Mouse (Mus musculus) left cerebral cortex, adult 9 months (tissue): ENCODE data around the gene Golph3l.
A peak's percentile ranks its signal among the peaks of the same experiment; 100 is the strongest.

Experiments
- DNase-seq, 2 experiments: peaks; one replicate each; pipeline ENCODE4 v3.0.0; 2022; ENCODE audit warnings: low spot score in 2 of 2

Gene Golph3l

DNA sequence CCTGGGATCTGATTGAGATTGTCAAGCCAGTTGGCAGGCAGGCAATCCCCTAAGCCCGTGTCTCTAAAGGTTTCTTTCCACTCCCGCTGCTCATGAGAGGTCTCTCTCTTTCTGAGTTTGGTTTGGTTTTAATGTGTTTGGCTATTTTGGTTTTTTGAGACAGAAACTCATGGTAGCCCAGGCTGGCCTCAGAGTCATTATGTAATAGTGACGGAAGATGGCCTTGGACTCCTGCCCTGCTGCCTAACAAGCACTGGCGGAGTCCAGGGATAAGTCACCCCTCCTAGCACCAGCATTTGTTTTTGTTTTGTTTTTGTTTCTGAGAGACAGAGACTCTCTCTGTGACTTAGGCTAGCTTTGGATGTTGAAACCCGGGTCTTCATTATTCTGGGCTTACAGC is 66.7 kb downstream of the Golph3l start:
- DNase-seq, result no peak

DNA sequence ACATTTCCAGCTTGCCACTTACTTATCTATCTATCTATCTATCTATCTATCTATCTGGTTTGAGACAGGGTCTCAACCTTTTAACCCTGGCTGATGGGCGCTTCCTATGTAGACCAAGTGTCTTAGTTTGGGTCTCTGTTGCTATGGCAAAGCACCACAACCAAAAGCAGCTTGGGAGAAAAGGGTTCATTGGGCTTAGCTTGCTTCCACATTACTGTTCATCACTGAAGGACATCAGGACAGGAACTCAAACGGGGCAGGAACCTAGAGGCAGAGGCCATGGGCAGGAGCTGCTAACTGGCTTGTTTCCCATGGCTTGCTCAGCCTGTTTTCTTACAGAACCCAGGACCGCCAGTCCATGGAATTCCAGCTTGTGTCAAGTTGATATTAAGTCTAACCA is 68.4 kb downstream of the Golph3l start:
- no peak for DNase-seq

DNA sequence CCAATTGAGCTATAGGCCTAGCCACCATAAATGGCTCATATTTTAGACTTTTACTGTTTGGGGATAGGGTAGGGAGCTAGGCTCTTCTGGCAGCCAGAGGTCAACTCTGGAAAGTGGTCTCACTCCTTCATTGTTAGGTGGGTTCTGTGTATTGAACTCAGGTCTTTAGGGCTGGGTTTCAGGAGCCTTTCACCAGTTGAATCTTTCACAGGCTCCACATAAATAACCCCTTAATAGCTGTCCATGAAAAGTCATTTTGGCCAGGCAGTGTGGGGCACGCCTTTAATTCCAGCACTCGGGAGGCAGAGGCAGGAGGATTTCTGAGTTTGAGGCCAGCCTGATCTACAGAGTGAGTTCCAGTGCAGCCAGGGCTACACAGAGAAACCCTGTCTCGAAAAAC is 69.0 kb downstream of the Golph3l start:
- no peak for DNase-seq

DNA sequence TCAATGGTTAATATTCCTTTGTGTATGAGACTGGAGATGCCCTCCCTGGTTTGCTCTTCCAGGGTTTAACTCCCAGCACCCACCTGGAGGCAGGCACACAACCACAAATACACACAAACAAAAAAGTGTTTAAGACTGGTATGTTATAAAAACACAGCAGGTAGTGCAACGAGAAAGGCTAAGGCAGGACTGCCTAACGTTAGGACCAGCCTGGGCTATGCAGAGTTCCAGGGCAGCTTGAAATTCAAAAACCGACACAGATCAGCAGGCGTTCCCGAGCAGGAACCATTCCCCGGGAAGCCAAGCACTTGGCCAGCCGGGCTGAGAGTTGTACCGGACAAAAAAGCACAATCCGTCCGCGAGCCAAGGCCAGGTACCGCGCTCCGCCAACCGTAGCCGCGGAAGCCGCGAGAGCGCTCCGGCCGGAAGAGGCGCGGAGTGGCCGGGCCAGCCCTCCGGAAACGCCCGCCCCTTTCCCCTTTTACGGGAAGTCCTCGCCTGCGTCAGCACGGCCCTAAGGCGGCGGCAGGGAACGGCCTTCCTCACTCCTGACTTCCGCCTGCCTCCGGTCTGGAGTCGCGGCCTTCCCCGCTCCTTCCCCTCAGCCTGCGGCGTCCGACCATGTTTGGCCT is 69.6 kb downstream of the Golph3l start, which contains the start of gene Mcl1:
Gene Mcl1 (plus strand): TSS at position 553 of the 632 bp plus-strand sequence.
- DNase-seq, result peak; percentile 77 to 91

DNA sequence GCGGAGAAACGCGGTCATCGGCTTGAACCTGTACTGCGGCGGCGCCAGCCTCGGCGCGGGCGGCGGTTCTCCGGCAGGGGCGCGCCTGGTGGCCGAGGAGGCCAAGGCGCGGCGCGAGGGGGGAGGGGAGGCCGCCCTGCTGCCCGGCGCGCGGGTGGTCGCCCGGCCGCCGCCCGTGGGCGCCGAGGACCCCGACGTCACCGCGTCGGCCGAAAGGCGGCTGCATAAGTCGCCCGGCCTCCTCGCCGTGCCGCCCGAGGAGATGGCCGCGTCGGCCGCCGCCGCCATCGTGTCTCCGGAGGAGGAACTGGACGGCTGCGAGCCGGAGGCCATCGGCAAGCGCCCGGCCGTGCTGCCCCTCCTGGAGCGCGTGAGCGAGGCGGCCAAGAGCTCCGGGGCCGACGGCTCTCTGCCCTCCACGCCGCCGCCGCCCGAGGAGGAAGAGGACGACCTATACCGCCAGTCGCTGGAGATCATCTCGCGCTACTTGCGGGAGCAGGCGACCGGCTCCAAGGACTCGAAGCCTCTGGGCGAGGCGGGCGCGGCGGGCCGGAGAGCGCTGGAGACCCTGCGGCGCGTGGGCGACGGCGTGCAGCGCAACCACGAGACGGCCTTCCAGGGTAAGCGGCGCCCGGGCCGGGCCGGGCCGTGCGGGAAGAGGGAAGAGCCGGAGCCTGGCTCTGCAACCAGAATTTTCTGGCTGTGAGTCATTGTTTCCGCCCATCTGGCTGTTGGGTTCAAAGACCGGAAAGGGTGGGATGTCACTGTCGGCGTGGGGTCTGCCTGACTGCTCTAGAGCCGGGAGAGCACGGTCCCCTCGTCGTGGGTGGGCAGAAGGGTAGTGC is 70.4 kb downstream of the Golph3l start:
- DNase-seq, result peak in 1 of 2 experiments; percentile 64

DNA sequence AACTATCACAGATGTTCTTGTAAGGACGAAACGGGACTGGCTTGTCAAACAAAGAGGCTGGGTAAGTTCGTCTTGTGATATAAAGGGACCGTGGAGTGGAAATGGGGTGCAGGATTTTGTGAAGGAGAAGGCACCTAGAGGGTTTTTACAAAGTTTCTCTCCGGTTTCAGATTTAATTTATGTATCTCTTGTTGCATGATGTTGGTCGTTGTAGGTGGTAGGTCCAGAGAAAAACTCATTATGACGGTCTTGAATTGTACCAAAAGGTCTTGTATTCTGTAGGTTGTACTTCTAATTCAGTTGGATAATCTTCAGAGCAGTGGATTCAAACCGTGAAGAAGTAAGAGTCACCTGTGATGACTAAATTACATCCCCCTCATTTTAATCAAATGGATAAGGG is 71.2 kb downstream of the Golph3l start:
- no peak for DNase-seq

DNA sequence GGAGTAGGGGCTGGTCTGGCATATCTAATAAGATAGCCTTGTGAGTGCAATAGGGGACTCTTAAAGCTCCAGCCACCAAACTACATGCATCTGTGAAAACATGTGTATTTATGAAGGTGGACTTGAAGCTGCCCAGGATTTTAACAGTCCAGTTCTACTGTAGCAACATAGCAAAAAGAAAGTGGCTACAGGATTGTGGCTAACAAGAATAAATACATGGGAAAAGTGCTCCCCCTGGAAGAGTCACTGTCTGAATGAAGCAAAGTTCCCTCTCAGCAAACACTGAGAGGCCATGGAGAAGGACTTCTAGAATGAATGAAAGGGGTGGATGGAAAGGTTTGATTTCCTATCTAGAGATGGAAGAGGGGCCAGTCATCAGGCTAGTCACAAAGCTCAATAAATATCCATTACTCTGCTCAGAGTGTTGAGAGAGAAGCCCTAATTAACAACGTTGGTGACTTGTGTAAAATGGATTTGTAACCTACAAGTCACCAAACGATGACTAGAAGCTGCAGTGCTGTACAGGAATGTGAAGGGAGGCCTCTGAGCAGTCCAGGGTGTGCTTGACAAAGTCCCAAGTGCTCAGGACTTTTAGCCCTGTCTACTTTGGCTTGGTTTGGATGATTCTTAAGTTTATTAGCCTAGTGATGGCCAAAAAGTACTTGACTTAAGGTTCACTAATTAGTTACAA is 72.2 kb downstream of the Golph3l start:
- DNase-seq, result no peak

DNA sequence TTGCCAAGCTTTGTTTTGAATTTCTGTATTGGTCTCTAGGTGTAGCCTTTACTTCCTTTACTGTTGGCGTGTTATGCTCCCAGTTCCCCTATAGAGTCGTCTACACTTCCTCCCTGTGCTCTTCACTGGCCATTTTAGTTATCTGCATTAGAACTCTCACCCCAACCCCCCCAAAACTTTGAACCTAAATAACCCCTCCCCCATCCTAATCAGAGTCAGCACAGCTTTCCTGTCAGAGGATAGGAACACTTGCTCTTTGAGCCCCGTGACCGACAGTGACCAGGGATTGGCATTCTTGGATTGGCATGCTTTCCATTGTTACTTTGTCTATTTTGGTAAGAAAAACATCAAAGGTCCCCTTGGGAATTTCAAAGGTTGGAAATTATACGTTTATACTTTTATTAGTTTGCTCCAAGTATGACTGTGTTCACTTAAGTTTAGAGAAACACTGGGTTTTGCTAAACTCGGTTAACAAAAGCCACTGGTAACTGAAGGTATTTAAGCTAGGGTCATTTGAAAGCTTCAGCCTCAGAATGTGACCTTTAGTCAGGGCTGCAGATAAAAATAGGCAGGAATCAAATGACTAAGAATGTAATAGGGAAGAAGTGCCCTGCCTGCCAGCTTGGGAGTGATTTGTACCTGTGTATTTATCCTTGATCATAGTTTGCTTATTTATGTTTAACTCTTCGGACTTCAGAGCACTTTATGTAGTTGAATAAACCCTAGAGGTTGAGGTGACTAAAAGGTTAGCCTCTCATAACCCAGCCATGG is 73.4 kb downstream of the Golph3l start:
- no peak for DNase-seq

DNA sequence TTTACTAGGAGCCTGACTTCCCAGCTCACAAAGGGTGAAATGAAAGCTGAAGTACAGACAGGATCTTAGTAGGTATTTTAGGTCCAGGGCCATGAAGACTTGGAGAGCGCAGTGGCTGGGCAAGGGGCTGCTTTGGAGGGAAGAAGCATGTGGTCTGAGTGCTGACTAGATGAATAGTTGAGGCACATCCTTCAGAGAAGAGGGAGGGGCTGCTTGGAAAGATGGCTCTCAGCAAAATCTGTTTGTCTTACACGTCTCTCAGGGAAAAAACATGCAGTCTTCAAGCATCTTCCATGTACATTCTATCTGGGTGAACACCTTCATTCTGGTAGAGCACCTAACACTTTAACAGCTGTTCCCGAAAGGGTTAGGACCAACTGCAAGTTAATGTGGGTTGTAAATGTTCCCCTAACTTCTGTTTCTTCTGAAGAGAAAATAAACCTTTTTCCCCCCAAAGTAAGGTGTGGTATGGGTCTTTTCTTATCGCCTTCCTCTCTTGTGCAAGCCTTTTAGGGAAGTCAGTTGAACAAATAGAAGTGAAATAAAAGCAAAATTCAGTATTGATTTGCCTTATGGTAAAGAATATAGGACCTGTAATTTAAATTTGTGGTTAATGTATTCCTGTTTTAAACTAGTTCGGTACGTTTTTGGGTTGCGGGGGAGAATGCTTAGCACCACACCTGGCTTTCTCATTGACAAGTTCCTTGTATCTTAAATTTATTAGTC is 74.2 kb downstream of the Golph3l start:
- DNase-seq, result no peak

DNA sequence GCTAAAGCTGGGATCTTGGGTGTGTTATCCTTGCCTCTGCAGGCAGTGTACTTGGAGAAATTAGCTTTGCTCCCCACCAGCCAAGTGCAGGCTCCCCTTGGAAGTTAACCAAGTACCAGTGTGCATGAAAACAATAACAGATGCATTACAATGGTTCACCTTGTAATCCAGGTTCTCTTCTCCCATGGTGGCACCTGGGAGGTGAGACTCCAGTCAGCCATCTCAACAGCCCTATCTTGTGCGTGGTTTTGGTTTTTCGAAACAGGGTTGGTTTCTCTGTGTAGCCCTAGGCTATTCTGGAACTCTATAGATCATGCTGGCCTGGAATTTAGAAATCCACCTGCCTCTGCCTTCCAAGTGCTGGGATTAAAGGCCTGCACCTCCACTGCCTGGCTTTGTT is 74.8 kb downstream of the Golph3l start:
- DNase-seq, result no peak

DNA sequence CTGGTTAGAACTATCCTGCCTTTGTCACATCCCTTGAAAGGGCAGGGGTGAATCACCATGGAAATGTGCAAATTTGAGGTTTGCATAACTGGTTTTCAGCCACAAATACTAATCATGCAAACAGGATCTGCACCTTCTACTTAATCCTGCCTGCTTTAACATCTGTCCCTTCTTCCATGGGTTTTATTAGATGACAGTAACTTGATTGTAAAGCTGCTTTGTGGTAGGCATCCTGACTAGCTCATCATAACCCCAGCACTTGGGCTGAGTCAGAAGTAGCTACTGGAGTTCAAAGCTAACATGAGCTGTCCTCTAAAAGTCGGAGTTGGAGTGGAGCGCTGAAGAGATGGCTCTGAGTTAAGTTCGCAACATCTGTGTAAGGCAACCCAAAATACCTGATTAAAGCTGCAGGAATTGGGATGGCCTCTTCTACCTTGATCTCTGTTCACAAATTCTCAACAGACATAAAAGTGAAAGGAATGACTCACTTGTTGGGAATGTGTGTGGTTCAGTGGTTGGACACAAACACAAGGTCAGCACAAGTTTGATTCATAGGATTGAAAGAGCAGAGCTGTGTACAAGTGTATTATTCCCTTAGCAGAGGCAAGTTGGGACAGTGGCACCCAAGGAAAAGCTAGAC is 75.4 kb downstream of the Golph3l start:
- no peak for DNase-seq

DNA sequence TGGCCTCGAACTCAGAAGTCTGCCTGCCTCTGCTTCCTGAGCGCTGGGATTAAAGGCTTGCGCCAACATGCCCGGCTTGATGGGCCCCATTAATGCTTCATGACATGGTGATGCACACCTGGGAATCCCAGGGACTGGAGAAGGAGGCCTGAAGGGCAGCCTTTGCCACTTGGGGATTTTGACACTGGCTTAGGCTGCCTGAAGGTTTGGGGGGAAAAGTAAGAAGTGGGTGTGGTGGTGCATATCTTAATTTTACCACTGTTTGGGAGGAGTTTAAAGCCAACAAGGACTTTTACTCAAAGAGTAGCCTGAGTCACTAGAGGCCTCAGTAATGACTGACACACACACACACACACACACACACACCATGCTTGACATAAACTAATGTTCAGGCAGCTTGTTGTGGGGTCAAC is 76.2 kb downstream of the Golph3l start:
- DNase-seq, result no peak

DNA sequence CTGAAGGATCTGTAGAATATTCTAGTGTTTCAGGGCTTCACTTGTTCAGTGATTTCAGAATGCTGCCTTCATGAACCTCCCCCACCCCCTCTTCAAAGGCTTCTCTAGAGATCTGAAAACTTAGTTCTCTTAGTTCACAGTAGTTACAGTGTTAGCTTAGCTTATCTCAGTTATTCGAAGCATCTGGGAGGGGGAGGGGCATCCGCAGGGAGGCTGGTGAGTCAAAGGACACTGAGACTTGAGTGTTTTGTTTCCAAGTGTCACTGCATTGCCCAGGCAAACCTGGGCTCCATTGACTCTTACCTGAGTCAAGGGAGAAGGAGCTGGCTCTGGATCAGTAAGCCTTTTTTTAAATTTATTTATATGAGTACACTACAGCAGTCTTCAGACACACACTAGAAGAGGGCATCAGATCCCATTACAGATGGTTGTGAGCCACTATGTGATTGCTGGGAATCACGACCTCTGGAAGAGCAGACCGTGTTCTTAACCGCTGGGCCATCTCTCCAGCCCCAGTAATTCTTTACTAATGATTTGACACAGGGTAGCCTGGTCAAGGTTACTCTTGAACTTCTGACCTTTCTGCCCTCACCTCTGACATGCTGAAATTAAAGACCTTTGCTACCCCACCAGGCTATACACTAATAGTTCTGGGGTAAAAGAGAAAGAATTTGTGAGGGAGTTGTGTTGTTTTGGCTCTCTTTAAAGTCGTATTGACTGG is 77.5 kb downstream of the Golph3l start:
- DNase-seq, result no peak

DNA sequence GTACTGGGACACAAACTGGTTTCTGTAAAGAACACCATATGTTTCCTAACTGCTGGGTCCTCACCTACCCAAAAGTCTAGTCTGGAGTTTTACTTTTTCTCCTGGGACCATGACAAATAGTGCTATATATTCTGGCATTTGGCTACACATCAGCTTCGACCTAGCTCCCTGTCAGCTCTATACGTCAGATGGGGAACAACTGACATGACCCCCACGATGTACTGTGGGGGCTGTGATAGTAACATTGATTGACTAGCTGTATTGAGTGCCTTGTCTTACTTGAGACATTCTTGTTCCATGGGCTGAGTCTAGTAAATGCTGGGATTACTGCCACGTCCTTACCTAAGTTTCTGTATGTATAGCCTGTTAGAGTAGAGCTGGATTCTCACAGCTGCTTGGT is 78.8 kb downstream of the Golph3l start:
- DNase-seq, result no peak

DNA sequence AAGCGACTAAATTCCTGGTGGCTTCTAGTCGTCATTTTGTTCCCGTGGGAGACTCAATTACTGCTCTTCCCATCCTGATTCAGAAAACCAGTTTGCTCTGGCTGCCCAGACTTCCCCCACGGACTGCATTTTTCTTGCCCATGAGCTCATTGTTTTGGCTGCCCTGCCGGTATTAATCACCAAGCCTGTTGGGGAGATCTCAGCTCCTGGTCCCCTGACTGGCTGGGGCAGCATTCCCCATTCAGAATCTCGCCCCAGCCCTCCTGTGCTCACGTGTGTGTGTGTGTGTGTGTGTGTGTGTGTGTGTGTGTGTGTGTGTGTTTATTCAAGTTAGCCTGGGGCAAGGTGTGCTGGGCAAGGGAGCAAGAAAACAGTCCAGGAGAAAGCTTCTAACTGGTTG is 79.3 kb downstream of the Golph3l start:
- DNase-seq, result peak in 1 of 2 experiments; percentile 43
